Mouse (Mus musculus) small intestine, adult 2 months (tissue): Measurements from ENCODE around the gene Pdgfa.

Experiments
- CTCF ChIP-seq: fragments of 200-500 bp; IDR thresholded peaks from 2 replicates; pipeline ENCODE4 v1.5.1; 2012; ENCODE audit warnings: low read depth, mild to moderate bottlenecking, control low read depth, inconsistent platforms, low read length, moderate library complexity, mixed read lengths; ENCODE audit not compliant: insufficient replicate concordance, insufficient read length; ENCODE audit errors: extremely low read depth
- POLR2A ChIP-seq: fragments of 200-500 bp; IDR thresholded peaks from 2 replicates; pipeline ENCODE4 v1.6.1; 2012; ENCODE audit warnings: low read depth, mild to moderate bottlenecking, control low read depth, inconsistent platforms, low read length, moderate library complexity

DNA sequence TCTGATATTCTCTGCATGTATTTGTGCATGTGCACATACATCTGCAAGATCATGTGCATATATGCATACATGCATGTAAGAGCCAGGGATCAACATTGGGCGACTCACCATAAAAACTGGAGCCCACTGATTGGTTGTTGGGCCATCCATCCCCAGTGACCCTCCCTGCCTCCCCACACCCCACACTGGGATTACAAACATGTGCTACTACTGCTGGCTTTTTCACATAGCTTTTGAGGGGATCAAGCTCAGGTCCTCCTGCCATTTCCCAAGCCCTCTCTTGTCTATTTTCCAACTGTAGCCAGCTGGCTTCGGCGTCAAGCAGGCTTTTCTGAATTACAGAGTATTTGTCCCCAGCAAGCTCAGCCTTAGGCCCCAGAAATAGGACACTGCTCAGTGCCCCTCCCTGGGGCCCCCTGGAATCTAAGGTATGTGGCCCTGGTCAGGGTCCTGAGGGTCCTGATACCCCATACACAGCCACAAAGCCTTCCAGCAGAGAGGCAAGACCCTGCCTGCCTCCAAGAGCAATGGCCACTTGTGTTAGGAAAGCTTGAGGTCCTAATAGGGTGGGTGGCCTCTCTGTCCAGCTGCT lies 58.5 kb downstream of the Pdgfa start:
- no peak for TF ChIP-seq CTCF
- no peak for TF ChIP-seq POLR2A
